Mouse (Mus musculus): ENCODE measurements around the gene Armc6. TPM values are rescaled to one million over a fixed set of nuclear protein-coding genes. Genes with fewer than 3 reads are reported as not detected.

The Armc6 gene
- polyA plus RNA-seq, 1 experiment = 25.4 TPM

DNA sequence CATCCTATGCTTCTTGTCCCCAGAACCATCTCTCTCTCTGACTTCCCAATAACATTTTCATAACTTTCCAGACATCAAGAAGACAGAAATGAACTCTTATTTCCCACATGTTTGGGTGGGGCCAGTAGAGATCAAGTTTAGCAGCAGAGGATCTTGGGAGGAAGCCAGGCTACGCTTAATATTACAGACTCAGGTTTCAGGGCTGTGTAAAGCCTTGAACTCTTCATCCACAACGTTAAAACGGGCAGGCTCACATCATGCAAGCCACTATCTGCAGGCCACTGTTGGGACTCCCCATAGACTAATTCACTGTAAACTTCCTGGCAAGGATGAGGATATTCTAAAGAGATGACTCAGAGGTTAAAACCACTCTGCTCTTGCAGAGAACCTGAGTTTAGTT is 19.9 kb downstream of the Armc6 start:
- Histone ChIP-seq H3K36me3 (ENCODE audit: control insufficient read depth, insufficient read depth, low read length) (no peaks in the 10 kb centered on the region), H3K4me1 (replicated peaks; ENCODE audit: control insufficient read depth, insufficient read depth, low read length) (no peaks in the 10 kb centered on the region; the same call in 1 of the 2 replicates), H3K4me3 (ENCODE audit: control insufficient read depth, insufficient read depth, low read length) (no peak overlapping the region), H3K27ac (ENCODE audit: control insufficient read depth, insufficient read depth, low read length) (no peak overlapping the region), H3K27me3 (ENCODE audit: control insufficient read depth, insufficient read depth, low read length) (no peaks in the 10 kb centered on the region)
- WGBS = 93% methylated on average over 3 of the region's 3 CpGs
- TF ChIP-seq CTCF (IDR thresholded peaks at IDR 0.05; ENCODE audit: borderline replicate concordance, control insufficient read depth, extremely low read depth, insufficient read depth, low read length, poor library complexity) (no peak), POLR2A (IDR thresholded peaks at IDR 0.05; ENCODE audit: control insufficient read depth, extremely low read depth, insufficient read depth, low read length, poor library complexity) (no peak)
- DNase-seq = no peak

DNA sequence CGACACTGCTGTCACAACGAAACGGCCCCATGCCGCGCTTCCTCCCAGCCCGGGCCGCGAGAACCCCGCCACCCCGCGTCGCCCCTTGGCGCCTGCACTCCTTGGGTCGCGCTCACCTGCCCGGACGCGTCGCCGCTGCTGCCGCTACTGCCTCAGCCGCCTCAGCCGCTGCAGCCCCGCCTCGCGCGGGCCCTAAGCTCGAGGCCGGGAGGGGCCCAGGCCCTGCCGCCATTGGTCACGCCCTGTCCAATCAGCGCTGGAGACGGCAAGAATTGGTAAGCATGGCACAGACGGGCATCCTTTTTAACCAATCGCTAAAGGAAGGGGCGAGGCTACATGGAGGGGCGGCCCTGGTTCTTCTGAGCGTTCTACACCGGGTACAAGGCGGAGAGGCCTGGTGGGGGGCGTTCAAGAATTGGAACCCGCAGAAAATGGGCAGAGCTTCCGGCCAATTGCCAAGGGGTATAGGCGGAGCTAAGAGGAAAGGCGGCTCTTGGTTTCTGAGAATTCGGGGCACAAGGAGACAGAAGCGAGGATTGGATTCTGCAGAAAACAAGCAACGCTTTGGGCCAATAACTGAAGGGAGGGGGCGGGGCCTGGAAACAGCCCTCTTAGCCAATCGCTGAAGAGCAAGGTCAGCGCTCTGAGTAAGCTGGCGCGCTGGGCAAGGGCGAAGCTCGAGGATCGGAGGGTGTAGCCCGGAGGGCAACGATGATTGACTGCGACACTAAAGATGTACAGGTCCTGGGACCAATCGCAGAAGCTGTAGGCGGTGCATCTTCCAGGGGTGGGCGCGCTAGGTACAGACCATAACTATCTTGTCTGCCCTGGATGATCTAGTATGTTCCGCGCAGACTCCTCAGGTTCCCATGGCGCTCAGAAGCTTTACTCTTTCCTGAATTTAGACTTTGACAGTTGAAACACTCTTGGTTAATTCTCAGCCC is 21.9 kb downstream of the Armc6 start, which contains the start of gene Slc25a42:
Gene Slc25a42 (minus strand): TSS at position 194 of the 944 bp plus-strand sequence.
- peak; percentile 96 for DNase-seq
- Histone ChIP-seq H3K36me3 (ENCODE audit: control insufficient read depth, insufficient read depth, low read length) (no peaks in the 10 kb centered on the region), H3K4me1 (replicated peaks; ENCODE audit: control insufficient read depth, insufficient read depth, low read length) (no peaks in the 10 kb centered on the region; the same call in 1 of the 2 replicates), H3K27me3 (ENCODE audit: control insufficient read depth, insufficient read depth, low read length) (no peaks in the 10 kb centered on the region), H3K27ac (ENCODE audit: control insufficient read depth, insufficient read depth, low read length) (0 out of 2 replicates have a peak within 1 kb of the TSS, but pooled peaks have one; percentile 11), H3K4me3 (ENCODE audit: control insufficient read depth, insufficient read depth, low read length) (peak within 1 kb of the TSS; percentile 72)
- WGBS = under 1% methylated on average over 66 of the region's 66 CpGs
- TF ChIP-seq POLR2A (IDR thresholded peaks at IDR 0.05; ENCODE audit: control insufficient read depth, extremely low read depth, insufficient read depth, low read length, poor library complexity) (peak; percentile 78), CTCF (IDR thresholded peaks at IDR 0.05; ENCODE audit: borderline replicate concordance, control insufficient read depth, extremely low read depth, insufficient read depth, low read length, poor library complexity) (0 out of 2 replicates have a peak, but pooled peaks have one; percentile 33)

DNA sequence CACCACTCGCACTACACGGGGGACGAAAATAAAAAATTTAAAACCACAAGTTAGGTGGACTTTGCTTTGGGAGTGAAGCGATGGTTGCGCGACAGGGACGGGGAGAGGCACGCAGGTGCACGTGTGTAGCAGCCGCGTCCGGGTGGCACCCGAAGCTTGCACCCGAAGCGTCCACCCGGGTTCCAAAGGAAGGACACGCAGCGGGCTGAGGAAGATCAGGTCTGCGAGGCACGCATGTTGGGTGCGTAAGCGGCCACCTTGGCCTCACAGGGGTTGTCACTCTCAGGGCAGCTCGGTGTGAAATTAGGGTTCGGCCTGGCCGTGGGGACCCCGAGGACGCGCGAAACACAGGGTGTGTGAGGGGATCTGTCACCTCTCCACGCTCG is 22.5 kb downstream of the Armc6 start:
- 0 out of 2 replicates have a peak overlapping the region, but pooled peaks have one; percentile 11 for H3K27ac ChIP-seq (ENCODE audit: control insufficient read depth, insufficient read depth, low read length)
- no peaks in the 10 kb centered on the region for H3K27me3 ChIP-seq (ENCODE audit: control insufficient read depth, insufficient read depth, low read length)
- H3K4me3 ChIP-seq (ENCODE audit: control insufficient read depth, insufficient read depth, low read length) = peak overlapping the region; percentile 72
- H3K4me1 ChIP-seq (replicated peaks; ENCODE audit: control insufficient read depth, insufficient read depth, low read length) = no peaks in the 10 kb centered on the region; the same call in 1 of the 2 replicates
- no peaks in the 10 kb centered on the region for H3K36me3 ChIP-seq (ENCODE audit: control insufficient read depth, insufficient read depth, low read length)
- no peak for DNase-seq
- WGBS = under 1% methylated on average over 31 of the region's 31 CpGs
- TF ChIP-seq POLR2A (IDR thresholded peaks at IDR 0.05; ENCODE audit: control insufficient read depth, extremely low read depth, insufficient read depth, low read length, poor library complexity) (no peak), CTCF (IDR thresholded peaks at IDR 0.05; ENCODE audit: borderline replicate concordance, control insufficient read depth, extremely low read depth, insufficient read depth, low read length, poor library complexity) (no peak)

DNA sequence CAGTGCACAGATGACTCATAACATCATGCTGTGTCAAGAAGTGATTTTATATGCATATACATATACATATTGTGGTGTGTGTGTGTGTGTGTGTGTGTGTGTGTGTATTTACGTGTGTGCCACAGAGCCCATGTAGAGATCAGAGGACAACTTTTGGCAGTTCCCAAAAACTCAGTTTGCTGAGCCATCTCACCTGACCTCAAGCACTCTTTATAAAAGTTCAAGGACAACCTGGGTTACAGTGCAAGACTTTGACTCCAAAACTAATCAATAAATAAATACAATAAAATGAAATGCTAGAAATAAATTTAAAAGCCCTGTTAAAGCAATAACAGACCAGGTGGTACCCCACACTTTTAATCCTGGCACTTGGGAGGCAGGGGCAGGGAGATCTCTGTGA is 23.0 kb downstream of the Armc6 start:
- DNase-seq = no peak
- Histone ChIP-seq H3K27me3 (ENCODE audit: control insufficient read depth, insufficient read depth, low read length) (no peaks in the 10 kb centered on the region), H3K4me1 (replicated peaks; ENCODE audit: control insufficient read depth, insufficient read depth, low read length) (no peaks in the 10 kb centered on the region; the same call in 1 of the 2 replicates), H3K27ac (ENCODE audit: control insufficient read depth, insufficient read depth, low read length) (no peak overlapping the region), H3K36me3 (ENCODE audit: control insufficient read depth, insufficient read depth, low read length) (no peaks in the 10 kb centered on the region), H3K4me3 (ENCODE audit: control insufficient read depth, insufficient read depth, low read length) (peak overlapping the region; percentile 72)
- TF ChIP-seq POLR2A (IDR thresholded peaks at IDR 0.05; ENCODE audit: control insufficient read depth, extremely low read depth, insufficient read depth, low read length, poor library complexity) (no peak), CTCF (IDR thresholded peaks at IDR 0.05; ENCODE audit: borderline replicate concordance, control insufficient read depth, extremely low read depth, insufficient read depth, low read length, poor library complexity) (no peak)
- WGBS = 59% methylated on average over 1 of the region's 1 CpGs

DNA sequence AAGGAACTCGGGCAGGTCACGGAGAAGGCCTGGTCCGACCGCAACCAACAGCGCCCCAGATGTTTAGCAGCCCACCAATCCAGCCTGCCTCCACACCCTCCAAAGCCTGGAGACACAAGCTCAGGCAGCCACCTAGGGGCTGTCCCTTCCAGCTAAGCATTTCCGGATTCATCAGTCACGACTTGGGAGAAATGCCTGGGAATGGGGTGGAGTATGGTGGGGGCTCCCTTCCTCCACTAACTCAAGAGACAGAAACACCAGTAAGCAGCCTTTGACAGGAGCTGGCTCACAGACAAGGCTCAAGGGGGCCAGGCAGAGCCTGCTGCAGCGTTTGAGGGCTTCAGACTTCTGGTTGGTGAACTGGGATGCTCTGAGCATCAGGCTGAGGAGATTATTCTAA is 23.7 kb downstream of the Armc6 start:
- TF ChIP-seq POLR2A (IDR thresholded peaks at IDR 0.05; ENCODE audit: control insufficient read depth, extremely low read depth, insufficient read depth, low read length, poor library complexity) = no peak
- no peak for TF ChIP-seq CTCF (IDR thresholded peaks at IDR 0.05; ENCODE audit: borderline replicate concordance, control insufficient read depth, extremely low read depth, insufficient read depth, low read length, poor library complexity)
- no peak overlapping the region for H3K4me3 ChIP-seq (ENCODE audit: control insufficient read depth, insufficient read depth, low read length)
- no peak for DNase-seq
- no peaks in the 10 kb centered on the region for H3K36me3 ChIP-seq (ENCODE audit: control insufficient read depth, insufficient read depth, low read length)
- 83% methylated on average over 8 of the region's 8 CpGs for WGBS
- no peak overlapping the region for H3K27ac ChIP-seq (ENCODE audit: control insufficient read depth, insufficient read depth, low read length)
- no peaks in the 10 kb centered on the region; the same call in 1 of the 2 replicates for H3K4me1 ChIP-seq (replicated peaks; ENCODE audit: control insufficient read depth, insufficient read depth, low read length)
- H3K27me3 ChIP-seq (ENCODE audit: control insufficient read depth, insufficient read depth, low read length) = no peaks in the 10 kb centered on the region

GRCm38 (mm10) chr8:70208130-70208529 is 26.1 kb downstream of the Armc6 start:
- WGBS = 95% methylated on average over 1 of the region's 1 CpGs
- H3K27ac ChIP-seq (ENCODE audit: control insufficient read depth, insufficient read depth, low read length) = no peak overlapping the region
- no peak for DNase-seq

More at GRCm38 (mm10) chr8:70208130-70208529, 26.1 kb downstream of the Armc6 start:
- no peaks in the 10 kb centered on the region; the same call in 1 of the 2 replicates for H3K4me1 ChIP-seq (replicated peaks; ENCODE audit: control insufficient read depth, insufficient read depth, low read length)
- H3K4me3 ChIP-seq (ENCODE audit: control insufficient read depth, insufficient read depth, low read length) = no peak overlapping the region
- TF ChIP-seq CTCF (IDR thresholded peaks at IDR 0.05; ENCODE audit: borderline replicate concordance, control insufficient read depth, extremely low read depth, insufficient read depth, low read length, poor library complexity) (no peak), POLR2A (IDR thresholded peaks at IDR 0.05; ENCODE audit: control insufficient read depth, extremely low read depth, insufficient read depth, low read length, poor library complexity) (no peak)
- H3K27me3 ChIP-seq (ENCODE audit: control insufficient read depth, insufficient read depth, low read length) = no peaks in the 10 kb centered on the region
- no peaks in the 10 kb centered on the region for H3K36me3 ChIP-seq (ENCODE audit: control insufficient read depth, insufficient read depth, low read length)
